Mouse (Mus musculus) kidney, embryonic 15.5 days (tissue): ENCODE data around the gene Olfr487. TPM values are rescaled to one million over a fixed set of nuclear protein-coding genes. Genes with fewer than 3 reads are reported as not detected.

Experiments
- polyA plus RNA-seq: library from polyadenylated mRNA; unstranded; fragments of >200 nt; fragmentation: Nextera tagmentation; extraction: Ambion mirVana; gene quantifications from 2 replicates; pipeline ENCODE4 v1.2.1, GENCODE M21; 2015

Olfr487 gene
- polyA plus RNA-seq, 1 experiment from 2014 or later, result not detected

Other genes with a start within 250 kb of the Olfr487 start
- gene Olfr476, start 249.8 kb downstream of the Olfr487 start, polyA plus RNA-seq, result not detected in 2 replicates
- not detected in 2 replicates for gene Olfr477, start 227.9 kb downstream of the Olfr487 start, polyA plus RNA-seq
- not detected in 2 replicates for gene Olfr478, start 180.6 kb downstream of the Olfr487 start, polyA plus RNA-seq
- not detected in 2 replicates for gene Olfr479, start 163.9 kb downstream of the Olfr487 start, polyA plus RNA-seq
- not detected in 2 replicates for gene Olfr480, start 147.3 kb downstream of the Olfr487 start, polyA plus RNA-seq
- not detected in 2 replicates for gene Olfr481, start 134.8 kb downstream of the Olfr487 start, polyA plus RNA-seq
- gene Olfr482, start 117.0 kb downstream of the Olfr487 start, polyA plus RNA-seq, result 0.06 TPM in 1 of 2 replicates, not detected in the other
- not detected in 2 replicates for gene Olfr483, start 113.8 kb downstream of the Olfr487 start, polyA plus RNA-seq
- gene Olfr484, start 87.2 kb downstream of the Olfr487 start, polyA plus RNA-seq, result not detected in 2 replicates
- gene Olfr485, start 54.8 kb downstream of the Olfr487 start, polyA plus RNA-seq, result not detected in 2 replicates
- gene Olfr486, start 41.9 kb downstream of the Olfr487 start, polyA plus RNA-seq, result not detected in 2 replicates
- gene Olfr488, start 43.7 kb upstream of the Olfr487 start, polyA plus RNA-seq, result not detected in 2 replicates
- gene Olfr490, start 74.3 kb upstream of the Olfr487 start, polyA plus RNA-seq, result not detected in 2 replicates
- not detected in 2 replicates for gene Olfr491, start 98.8 kb upstream of the Olfr487 start, polyA plus RNA-seq
- not detected in 2 replicates for gene Olfr492, start 109.0 kb upstream of the Olfr487 start, polyA plus RNA-seq
- gene Olfr493, start 132.3 kb upstream of the Olfr487 start, polyA plus RNA-seq, result not detected in 2 replicates
- gene Olfr494, start 150.7 kb upstream of the Olfr487 start, polyA plus RNA-seq, result not detected in 2 replicates
- not detected in 2 replicates for gene Olfr495, start 178.5 kb upstream of the Olfr487 start, polyA plus RNA-seq
- not detected in 2 replicates for gene Olfr497, start 205.8 kb upstream of the Olfr487 start, polyA plus RNA-seq